Mouse (Mus musculus): Measurements from ENCODE around the gene Avil.

GRCm38 (mm10) chr10:126985579-126985978 is 14.9 kb upstream of the Avil start:
- TF ChIP-seq MAX (IDR thresholded peaks at IDR 0.05) (no peak), CTCF (IDR thresholded peaks at IDR 0.05; ENCODE audit: control insufficient read depth, insufficient read depth, insufficient read length) (no peak), CEBPB (IDR thresholded peaks at IDR 0.05; ENCODE audit: low read depth) (no peak), FOSL1 (IDR thresholded peaks at IDR 0.05; ENCODE audit: insufficient read depth, low read length, poor library complexity, severe bottlenecking) (no peak)

All from C2C12 (cell line).